Mouse (Mus musculus): Measurements from ENCODE around the gene Casc1. TPM values are rescaled to one million over a fixed set of nuclear protein-coding genes. Genes with fewer than 3 reads are reported as not detected.

Casc1 gene
- polyA plus RNA-seq, 2 experiments from 2014 or later = 0.19 to 0.57 TPM

DNA sequence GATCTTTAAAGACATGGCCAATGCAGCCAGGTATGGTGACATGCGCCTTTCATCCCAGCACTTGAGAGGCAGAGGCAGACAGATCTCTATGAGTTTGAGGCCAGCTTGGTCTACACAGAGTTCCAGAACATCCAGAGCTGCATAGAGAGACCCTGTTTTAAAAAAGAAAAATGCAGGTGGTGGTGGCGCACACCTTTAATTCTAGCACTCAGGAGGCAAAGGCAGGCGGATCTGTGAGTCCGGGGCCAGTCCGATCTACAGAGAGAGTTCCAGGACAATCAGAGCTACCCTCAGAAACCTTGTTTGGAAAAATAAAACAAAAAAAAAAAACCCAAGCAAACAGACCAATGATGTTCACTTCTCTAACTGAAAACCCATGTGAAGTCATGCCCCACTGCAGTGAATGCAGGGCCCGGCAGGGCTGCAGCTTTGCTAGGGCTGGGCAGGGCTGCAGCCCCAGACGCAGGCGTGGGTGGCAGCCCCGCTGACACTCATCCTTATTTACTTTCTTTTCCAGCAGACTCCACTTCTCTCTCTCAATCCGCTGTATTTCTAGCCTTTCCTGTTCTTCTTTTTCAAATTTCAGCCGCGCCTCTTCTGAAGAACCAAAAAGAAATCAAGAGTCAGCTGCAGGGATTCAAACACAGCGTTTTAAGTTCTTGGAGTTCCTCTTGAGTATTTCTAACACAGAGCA is 8.2 kb downstream of the Casc1 start:
- ATAC-seq = no peak

DNA sequence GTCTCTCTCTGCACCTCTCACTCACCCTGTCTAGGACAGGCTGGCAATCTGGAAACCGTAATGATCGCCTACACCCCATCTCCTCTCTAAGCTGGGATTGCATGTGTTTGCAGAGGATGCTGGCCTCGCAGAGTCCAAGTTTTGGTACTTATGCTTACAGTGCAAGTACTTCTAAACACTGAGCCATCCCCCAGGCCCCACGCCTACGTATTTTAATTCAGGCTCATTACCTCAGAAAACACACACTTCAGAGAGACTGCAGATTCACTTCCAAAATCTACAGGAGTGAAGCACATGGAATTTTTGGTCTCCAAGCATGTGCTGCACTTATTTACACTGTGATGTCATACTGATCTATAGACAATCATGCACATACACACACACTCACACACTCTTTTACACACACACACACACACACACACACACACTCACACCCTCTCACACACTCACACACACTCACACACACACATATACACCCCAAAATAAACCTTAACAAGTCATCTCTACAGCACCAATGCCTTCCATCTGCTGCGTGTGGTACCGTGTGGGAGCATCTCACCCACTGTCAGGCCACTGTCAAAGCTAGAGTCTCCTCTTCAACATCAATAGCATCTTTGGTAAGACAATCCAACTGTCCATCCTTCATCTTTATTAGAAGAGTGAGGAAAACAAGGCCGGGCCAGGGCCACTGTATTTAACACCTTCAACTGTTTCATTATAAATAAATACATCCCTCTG is 12.7 kb downstream of the Casc1 start:
- ATAC-seq = no peak

DNA sequence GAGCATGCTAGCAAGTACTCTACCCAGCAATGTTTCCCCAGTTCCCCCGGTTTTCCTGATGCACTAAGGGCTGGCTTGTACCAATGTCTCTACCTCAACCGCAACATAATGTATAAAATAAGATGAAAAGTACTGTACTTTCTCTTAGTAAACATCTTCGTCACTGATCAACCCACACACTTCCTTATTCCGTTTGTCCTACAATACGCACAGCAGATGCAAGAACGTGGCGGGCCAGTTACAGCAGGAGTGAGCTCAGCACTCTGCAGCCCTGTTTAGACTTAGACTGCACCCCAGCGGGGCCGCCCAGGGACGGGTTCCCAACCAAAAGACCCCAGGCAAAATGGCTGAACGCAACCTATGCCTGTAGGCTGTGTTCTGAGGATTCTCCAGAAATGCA is 17.4 kb downstream of the Casc1 start:
- peak; percentile 26 for ATAC-seq

DNA sequence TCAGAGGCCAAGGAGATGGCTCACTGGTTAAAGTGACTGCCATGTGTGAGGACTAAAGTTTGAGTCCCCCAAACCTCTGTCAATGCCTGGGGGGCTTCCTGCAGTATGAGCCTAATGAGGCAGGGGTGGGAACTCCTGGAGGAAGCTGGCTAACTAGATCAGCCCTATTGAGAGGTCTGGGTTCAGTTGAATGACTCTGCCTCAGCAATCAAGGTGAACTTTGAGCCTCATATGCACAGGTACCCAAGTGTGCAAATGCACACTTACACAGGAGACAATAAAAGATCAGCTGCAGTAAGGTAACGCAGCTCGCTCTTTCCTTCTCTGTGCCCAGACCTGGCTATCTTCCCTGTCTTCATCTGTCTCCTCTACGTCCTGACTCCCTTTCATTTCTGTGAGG is 17.8 kb downstream of the Casc1 start:
- no peak for ATAC-seq

DNA sequence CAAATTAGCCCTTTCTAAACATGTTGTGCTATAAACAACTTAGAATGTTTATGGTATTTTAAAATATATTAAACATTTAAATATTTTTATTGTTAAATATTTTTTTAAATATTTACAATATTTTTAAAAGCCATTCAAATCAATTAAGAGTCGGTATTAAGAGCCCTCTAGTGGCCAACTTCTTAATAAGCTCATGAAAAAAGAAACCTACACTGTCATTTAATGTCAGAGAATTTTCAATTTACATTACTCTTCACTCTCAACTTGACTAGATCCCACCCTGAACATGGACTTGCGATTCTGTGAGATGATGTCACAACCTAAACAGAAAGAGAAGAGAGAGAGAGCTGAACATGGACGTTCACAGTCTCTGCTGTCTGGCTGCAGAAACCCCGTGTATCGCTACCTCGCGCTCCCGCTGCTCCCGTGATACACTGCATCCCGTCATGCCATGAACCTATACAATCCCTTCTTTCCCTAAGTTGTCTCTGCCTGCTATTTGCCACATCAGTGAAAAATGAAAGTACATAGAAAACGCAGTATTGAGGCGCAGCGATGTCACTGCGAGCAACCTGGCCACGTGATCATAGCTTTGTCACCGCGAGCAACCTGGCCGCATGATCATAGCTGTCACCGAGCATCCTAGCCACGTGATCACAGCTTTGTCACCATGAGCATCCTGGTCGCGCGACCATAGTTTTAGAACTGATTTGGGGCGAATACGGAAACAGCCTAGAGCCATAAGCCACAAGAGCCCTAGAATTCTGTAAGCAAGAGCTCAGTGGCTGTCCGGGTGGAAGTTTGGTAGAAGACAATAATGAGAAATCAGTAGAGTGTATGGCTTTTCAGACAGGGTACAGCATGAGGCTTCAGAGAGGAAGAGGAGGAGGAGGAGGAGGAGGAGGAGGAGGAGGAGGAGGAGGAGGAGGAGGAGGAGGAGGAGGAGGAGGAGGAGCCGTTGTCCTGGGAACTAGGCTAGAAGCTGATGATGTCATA is 23.4 kb downstream of the Casc1 start:
- peak; percentile 86 for ATAC-seq

DNA sequence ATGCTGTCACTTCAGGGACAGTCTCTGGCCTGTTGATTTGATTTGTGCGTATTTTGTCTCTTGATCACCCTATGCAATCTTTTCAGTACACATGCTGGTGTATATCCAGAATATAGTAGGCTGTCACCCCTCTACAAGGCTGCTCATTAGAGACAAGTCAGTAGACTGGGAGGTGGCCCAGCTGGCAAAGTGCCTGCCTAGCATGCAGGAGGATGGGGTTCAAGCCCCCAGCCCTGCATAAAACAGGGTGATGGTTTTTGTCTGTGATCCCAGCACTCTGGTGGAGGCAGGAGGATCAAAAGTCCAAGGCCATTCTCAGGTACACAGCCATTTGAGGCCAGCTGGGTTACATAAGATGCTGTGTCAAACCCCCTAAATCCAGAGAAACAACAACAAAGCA is 24.7 kb downstream of the Casc1 start:
- ATAC-seq = no peak

DNA sequence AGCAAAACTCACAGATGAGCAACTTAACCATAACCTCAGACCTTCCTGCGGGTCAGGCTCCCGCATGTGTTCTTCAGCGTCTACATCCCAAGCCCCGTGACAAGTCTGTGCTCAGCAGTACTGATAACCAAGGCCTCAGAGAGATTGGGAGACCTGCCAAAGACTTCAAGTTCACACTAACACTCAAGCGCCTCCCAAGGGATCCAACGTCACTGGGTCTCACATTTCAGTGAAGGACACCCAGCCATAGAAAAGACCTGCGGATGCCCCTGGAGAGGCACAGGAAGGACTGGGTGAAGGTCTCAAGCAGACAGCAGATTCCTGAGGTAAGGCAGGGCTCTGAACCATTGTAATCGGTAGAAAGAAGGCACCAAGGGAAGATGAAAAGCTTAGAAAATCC is 28.8 kb downstream of the Casc1 start:
- ATAC-seq = no peak

DNA sequence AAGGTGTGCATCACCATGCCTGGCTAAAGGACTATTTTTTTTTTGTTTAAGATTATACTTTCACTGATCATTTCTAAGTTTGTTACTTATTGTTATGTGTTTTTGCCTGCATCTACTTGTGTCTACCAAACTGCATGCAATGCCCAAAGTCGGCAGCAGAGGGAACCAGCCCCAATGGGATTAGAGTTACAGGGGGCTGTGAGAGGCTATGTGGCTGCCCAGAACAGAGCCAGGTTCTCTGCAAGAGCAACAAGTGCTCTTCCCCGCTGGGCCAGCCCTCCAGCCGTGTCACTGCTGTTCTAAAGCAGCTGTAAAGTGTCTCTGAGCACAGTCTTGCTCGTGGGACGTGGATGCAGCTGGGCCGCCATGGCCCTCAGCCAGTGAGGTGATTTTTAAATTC is 31.1 kb downstream of the Casc1 start:
- no peak for ATAC-seq

DNA sequence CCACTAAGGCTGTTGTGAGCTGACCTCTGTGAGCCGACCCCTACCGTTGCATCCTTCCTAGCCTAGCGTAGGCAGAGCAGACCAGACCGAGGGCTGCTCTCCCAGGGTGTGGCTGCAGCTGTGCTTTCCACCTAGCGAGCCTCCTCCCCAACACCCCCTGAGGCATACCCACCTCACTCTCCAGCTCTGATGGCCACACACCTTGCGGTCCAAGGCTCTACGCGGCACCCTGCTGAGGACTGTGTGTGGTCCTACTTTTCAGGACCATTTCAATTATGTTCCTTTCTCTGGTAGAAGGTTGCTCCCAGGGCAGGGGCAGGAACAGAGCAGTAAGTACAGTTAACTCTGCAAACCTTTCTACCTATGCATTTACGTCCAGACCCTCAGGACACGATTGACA is 34.3 kb downstream of the Casc1 start:
- no peak for ATAC-seq

DNA sequence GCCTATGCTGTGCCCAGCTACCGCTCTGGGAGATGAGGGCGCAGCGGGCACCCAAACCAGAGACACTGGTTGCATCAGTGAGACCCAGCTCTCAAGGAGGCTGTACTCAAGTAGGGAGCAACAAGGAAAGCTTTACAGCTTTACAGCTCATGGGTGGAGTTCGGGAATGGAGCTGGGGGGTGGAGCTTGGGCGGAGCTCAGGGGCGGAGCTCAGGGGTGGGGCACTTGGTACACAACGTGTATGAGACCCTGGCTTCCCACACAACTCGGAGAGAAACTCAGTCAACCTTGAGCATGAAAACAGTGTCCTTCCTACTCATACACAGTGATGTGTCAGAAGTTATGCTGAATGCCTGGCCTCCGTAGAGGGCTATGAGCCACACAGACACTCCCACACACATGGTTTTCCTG is 35.2 kb downstream of the Casc1 start:
- no peak for ATAC-seq

DNA sequence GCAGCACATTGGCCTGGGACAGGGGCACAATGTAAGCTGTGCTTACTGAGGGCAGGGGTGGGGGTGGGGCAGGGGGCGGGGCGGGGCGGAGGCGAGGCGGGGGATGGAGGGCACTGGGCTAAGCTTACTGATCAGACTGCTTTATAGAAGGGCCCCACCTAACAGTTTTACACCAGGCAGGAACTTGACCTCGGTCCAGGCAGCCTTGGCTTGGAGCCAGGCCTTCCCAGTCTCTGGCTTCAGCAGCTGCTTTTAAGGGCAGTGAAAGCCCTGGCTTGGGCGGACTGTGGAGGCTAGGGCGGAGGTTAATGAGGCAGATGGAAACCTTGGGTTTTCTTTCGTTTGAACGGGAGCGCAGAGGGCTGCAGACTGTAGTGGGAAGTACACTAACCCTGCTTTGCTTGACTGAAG is 37.0 kb downstream of the Casc1 start:
- ATAC-seq = no peak

DNA sequence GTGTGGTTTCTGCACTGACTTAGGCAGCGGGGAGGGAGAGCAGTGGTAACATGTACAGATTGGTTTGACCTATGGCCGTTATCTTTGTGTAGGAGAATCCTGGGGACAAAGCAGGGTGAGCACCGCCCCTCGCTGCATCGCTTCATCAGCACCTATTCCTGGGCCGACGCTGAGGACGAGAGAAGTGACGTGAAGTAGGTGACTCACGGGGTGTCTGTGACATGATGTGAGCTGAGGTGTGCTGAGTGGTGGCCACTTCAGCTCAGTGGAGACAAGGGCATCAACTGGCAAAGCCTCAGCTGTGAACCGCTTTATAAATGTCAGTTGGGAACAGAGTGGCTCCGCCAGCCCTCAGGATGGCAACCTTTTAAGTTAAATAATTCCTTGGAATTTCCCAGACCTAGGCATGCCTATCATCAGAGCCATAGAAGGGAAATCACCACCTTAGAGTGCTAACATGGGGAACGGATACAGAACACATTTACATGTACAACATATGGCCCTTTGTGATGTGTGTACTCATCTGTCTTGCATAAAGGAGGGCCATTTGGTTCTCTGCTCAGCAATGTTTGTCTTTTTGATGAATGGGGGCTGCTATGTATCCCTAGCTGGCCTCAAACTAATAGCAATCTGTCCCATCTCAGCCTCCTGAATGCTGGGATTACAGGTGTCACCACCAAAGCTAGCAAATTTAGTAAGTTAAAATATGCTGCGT is 38.8 kb downstream of the Casc1 start:
- no peak for ATAC-seq

DNA sequence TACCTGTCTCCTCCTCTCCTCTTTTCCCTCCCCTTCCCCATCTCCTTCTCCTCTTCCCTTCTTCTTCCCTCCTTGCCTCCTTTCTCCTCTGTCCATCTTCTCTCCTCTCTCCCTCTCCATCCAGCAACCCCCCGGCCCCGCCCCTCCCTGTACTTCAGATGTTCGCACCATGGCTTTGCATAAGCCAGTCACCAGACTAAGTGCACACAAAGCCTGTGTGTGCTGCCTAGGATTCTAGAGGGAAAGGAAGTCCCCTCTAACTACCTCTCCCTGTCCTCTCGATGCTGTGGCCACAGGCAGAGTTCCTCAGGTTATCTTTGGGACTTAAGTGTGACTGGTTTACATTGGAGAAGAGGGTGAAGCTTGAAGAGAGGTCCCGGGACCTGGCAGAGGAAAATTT is 50.2 kb downstream of the Casc1 start:
- ATAC-seq = no peak

DNA sequence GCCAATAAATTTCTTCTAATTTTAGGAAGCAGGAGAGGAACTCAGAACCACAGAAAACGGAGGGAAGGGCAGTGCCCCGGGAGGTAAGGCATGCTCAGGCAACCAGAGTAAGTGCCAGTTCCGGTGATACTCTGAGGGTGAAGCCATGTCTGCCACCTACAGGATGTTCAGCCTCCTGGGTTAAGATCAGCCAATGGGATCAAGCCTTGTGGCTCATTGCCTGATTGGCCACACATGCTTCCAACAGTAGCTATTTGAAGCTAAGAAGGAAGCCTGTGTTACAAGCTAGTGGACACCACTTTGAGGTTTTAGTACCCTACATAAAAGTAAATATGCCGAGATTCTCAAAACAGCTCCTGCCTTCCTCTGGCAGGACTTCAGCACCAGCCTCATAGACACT is 52.2 kb downstream of the Casc1 start:
- no peak for ATAC-seq

DNA sequence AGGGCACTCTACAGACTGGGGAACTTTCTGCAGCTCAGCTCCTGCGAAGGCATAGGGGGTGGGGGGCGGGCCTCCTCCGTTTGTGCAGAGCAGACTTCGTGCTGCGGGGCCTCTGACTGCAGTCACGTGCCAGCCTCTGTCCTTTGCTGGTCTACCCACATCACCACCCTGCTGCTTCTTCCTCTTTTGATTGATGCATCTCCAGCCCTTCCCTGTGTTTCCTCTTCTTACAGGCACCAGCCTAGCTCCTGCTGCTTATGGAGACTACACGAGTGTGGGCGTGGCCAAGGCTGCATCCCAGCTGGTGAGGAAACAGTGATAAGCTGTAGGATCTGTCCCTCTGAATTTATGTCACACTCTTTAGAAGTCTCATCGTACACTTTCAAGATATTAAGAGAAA is 61.8 kb downstream of the Casc1 start:
- no peak for ATAC-seq

DNA sequence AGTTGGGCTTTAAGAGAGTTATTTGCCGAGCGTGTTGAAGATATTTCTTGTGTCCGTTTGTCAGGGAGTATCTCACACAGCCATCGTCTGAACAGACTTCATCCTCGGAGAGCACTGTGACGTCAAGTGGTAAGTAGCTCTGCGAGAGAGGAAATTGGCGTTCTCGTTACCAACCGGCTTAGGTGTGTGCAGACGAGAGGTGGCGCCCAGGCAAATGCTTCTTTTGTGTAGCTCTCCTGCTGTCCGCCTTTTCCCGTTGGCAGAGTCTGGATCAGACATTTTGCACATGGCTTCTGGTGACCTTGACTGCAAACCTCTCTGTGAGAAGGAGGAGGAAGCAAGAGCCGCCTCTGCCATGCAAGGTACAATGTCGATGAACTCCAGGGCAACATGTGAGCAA is 63.1 kb downstream of the Casc1 start:
- ATAC-seq = no peak

DNA sequence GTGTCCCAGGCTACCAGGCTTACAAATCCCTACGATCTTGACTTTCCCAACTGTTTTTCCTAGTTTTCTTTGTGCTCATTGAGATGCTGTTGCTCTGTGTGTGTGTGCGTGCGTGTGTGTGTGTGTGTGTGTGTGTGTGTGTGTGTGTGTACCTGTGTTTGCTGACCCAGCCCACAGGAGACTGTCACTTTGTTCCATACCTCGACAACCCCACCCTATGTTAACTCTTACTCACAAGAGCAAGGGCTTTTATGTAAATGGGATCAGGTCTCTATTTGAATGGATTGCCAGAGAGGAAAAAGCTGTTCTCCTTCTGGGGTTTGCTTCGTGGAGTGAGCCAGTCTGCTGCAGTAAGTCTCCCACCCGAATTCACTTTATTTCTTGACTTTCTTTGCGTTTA is 65.6 kb downstream of the Casc1 start:
- no peak for ATAC-seq

DNA sequence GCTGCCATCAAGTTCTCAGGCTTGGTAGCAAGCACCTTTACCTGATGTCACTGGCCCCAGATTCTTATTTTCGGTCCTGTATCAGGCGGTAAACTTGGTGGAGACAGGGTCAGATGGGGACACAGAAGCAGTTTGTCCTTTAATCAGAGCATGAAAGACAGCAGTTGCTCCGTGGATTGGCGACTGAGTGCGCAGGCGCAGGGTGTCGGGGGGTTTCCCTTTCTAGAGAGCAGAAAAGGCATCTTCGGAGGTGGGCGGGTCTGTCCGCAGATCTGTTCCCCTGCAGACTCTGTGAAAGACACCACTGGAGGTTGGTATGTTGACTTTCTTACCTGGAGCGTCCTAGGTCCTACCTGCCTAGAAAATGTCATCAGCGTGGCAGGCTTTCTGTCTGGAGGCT is 69.0 kb downstream of the Casc1 start:
- ATAC-seq = no peak

DNA sequence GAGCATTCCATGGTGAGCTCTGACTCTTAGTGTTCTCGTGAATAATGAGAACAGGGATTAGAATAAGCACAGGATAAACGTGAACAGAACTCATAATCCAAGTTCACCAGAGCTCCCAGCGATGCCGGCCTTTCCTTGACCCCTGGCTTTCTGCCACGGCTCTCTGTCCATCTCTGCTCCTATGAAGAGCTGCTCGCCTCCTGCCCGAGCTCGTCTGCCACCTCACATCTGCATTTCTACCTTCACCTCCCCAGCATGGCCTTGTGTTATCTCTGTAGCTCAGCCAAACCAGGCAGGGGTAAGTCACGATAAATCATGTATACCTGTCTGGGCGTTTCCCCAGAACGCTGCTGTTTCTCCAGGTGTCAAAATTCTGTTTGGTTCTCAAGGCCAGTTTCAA is 70.1 kb downstream of the Casc1 start:
- no peak for ATAC-seq

DNA sequence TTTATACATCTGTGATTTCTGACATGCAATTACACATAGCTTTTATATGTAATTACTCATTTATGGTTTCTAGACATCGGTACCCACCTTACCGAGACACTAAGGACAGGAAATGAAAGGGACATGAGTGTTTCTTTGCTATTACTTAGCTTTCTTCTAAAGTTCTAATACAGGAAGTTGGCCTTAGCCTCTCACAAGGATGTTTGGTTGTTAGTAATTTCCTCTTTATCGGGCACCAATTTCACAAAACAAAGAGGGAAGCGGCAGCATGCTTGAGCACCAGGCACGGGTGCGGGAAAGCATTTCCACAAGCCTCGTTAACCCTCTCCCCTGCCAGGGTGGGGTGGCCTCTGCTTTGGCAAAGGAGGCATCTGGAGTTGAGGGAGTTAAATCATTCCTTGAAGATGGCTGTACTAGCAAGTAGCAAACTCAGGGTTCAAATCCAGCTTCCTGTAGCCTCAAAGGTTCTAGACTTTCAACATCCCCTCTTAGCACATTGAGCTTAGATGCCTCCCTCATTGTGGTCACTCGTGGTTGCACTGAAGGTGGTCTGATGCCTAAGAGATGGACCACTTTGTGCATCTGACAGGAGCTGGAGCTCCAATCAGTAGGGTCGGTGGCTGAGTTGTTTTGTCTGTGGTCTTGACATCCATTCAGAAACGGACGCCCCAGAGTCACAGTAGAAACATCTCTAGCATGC is 70.9 kb downstream of the Casc1 start:
- ATAC-seq = peak; percentile 66

DNA sequence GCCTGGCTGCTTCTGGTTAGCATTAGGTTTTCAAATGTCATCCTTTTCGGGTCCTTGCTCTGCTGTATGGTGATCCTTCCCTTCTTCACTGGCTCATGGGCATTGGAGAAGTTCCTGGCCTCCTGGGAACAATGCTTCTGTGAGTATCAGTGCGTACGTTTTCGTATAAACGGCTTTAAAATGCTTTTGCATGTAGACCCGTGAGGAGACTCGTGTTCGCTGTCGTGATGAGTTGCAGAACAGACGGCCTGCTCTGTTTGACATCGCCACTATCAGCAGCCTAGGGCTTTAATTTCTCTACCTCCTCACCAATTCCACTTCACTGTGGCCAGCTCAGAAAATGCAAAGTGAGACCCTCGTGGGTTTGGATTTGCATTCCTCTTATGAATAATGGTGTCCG is 71.6 kb downstream of the Casc1 start:
- ATAC-seq = no peak

DNA sequence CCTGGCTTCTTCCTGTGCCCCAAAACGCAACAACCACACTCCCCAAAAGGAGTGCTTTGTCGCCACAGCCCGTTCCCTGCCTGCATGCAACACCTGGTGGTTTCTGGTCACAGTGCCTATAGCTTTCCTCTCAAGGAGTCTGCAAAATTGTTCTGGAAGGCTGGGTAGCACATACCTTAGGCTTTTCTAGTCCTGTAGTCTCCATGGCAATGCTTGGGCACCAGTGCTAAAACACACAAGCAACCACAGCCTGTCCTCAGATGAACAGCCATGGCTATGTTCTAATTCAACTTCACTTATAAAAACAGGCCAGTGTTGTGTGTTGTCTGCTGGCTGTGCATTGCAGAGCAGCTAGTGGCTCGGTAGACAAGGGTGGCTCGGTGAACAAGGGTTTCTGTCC is 74.0 kb downstream of the Casc1 start:
- no peak for ATAC-seq

Measured in activated CD4-positive, CD25-positive, alpha-beta regulatory T cell, adult 4 months (primary cell).